Mouse (Mus musculus): ENCODE measurements around the gene Ints3. TPM values are rescaled to one million over a fixed set of nuclear protein-coding genes. Genes with fewer than 3 reads are reported as not detected.

The Ints3 gene
- polyA plus RNA-seq, 1 experiment from 2014 or later, result 31.7 TPM

Other genes starting within 250 kb of the Ints3 start
- 2,123 and 2,244 TPM in 2 replicates for gene Rps27, start 220.0 kb downstream of the Ints3 start, polyA plus RNA-seq (2014; fragmentation: Nextera tagmentation; extraction: Ambion mirVana)
- gene Rab13, start 219.9 kb downstream of the Ints3 start, polyA plus RNA-seq (2014; fragmentation: Nextera tagmentation; extraction: Ambion mirVana), result 10.2 and 12.3 TPM in 2 replicates
- 112 and 114 TPM in 2 replicates for gene Jtb, start 202.0 kb downstream of the Ints3 start, polyA plus RNA-seq (2014; fragmentation: Nextera tagmentation; extraction: Ambion mirVana)
- gene Creb3l4, start 190.1 kb downstream of the Ints3 start, polyA plus RNA-seq (2014; fragmentation: Nextera tagmentation; extraction: Ambion mirVana), result 5.8 and 6.9 TPM in 2 replicates
- gene Slc39a1, start 185.4 kb downstream of the Ints3 start, polyA plus RNA-seq (2014; fragmentation: Nextera tagmentation; extraction: Ambion mirVana), result 101 and 104 TPM in 2 replicates
- gene Crtc2, start 179.5 kb downstream of the Ints3 start, polyA plus RNA-seq (2014; fragmentation: Nextera tagmentation; extraction: Ambion mirVana), result 17.3 and 17.5 TPM in 2 replicates
- 3.6 and 4.9 TPM in 2 replicates for gene Dennd4b, start 168.4 kb downstream of the Ints3 start, polyA plus RNA-seq (2014; fragmentation: Nextera tagmentation; extraction: Ambion mirVana)
- 15.5 and 16.0 TPM in 2 replicates for gene Gatad2b, start 140.4 kb downstream of the Ints3 start, polyA plus RNA-seq (2014; fragmentation: Nextera tagmentation; extraction: Ambion mirVana)
- 10.2 and 11.0 TPM in 2 replicates for gene Slc27a3, start 43.7 kb downstream of the Ints3 start, polyA plus RNA-seq (2014; fragmentation: Nextera tagmentation; extraction: Ambion mirVana)
- gene Npr1, start 32.2 kb upstream of the Ints3 start, polyA plus RNA-seq (2014; fragmentation: Nextera tagmentation; extraction: Ambion mirVana), result 5.3 and 5.9 TPM in 2 replicates
- 188 and 207 TPM in 2 replicates for gene Ilf2, start 42.5 kb upstream of the Ints3 start, polyA plus RNA-seq (2014; fragmentation: Nextera tagmentation; extraction: Ambion mirVana)
- gene Snapin, start 57.4 kb upstream of the Ints3 start, polyA plus RNA-seq (2014; fragmentation: Nextera tagmentation; extraction: Ambion mirVana), result 67.5 and 80.6 TPM in 2 replicates
- 86.4 and 87.0 TPM in 2 replicates for gene Chtop, start 75.9 kb upstream of the Ints3 start, polyA plus RNA-seq (2014; fragmentation: Nextera tagmentation; extraction: Ambion mirVana)
- gene S100a1, start 80.8 kb upstream of the Ints3 start, polyA plus RNA-seq (2014; fragmentation: Nextera tagmentation; extraction: Ambion mirVana), result 50.7 and 66.8 TPM in 2 replicates
- 27.7 and 30.3 TPM in 2 replicates for gene S100a13, start 80.8 kb upstream of the Ints3 start, polyA plus RNA-seq (2014; fragmentation: Nextera tagmentation; extraction: Ambion mirVana)
- gene S100a14, start 93.2 kb upstream of the Ints3 start, polyA plus RNA-seq (2014; fragmentation: Nextera tagmentation; extraction: Ambion mirVana), result 0.91 and 1.0 TPM in 2 replicates
- gene S100a16, start 103.6 kb upstream of the Ints3 start, polyA plus RNA-seq (2014; fragmentation: Nextera tagmentation; extraction: Ambion mirVana), result 107 and 121 TPM in 2 replicates
- gene S100a3, start 127.0 kb upstream of the Ints3 start, polyA plus RNA-seq (2014; fragmentation: Nextera tagmentation; extraction: Ambion mirVana), result 0.39 and 0.81 TPM in 2 replicates
- not detected in 2 replicates for gene S100a2, start 156.6 kb upstream of the Ints3 start, polyA plus RNA-seq (2014; fragmentation: Nextera tagmentation; extraction: Ambion mirVana)
- not detected in 2 replicates for gene Gm42674, start 168.3 kb upstream of the Ints3 start, polyA plus RNA-seq (2014; fragmentation: Nextera tagmentation; extraction: Ambion mirVana)
- 4.1 and 5.3 TPM in 2 replicates for gene S100a4, start 170.1 kb upstream of the Ints3 start, polyA plus RNA-seq (2014; fragmentation: Nextera tagmentation; extraction: Ambion mirVana)
- gene S100a5, start 174.9 kb upstream of the Ints3 start, polyA plus RNA-seq (2014; fragmentation: Nextera tagmentation; extraction: Ambion mirVana), result 5.1 and 8.6 TPM in 2 replicates
- 359 and 401 TPM in 2 replicates for gene S100a6, start 179.3 kb upstream of the Ints3 start, polyA plus RNA-seq (2014; fragmentation: Nextera tagmentation; extraction: Ambion mirVana)
- 0.13 TPM in 1 of 2 replicates, not detected in the other for gene S100a7a, start 220.4 kb upstream of the Ints3 start, polyA plus RNA-seq (2014; fragmentation: Nextera tagmentation; extraction: Ambion mirVana)
- 2.3 and 14.3 TPM in 2 replicates for gene S100a8, start 235.4 kb upstream of the Ints3 start, polyA plus RNA-seq (2014; fragmentation: Nextera tagmentation; extraction: Ambion mirVana)